ENCODE assay signal across 19 mouse cellular contexts in genomic region chr17:44653081-44653480, GRCm38 (mm10).
DNase-seq lines count a peak whose midpoint lies in the region; ATAC-seq lines count a peak whose summit lies in the region.
"Had no signal": no experiment of that assay in that cellular context is flagged by ENCODE, and none has a peak within 500 bp of the region (broad histone marks: within the 10 kb centered on the region; RNA-seq: fewer than 3 reads in every experiment).

No protein-coding gene starts in this region.

- H3K4me1 ChIP-seq in embryonic facial prominence, embryonic 10.5 days = peaks cover 7% of the 10 kb centered on the region
- H3K4me1 ChIP-seq: embryonic facial prominence, embryonic 15.5 days; lung, embryonic 15.5 days had no signal

- H3K36me3 ChIP-seq in embryonic facial prominence, embryonic 10.5 days (replicated peaks) = no peaks in the 10 kb centered on the region
- H3K36me3 ChIP-seq: embryonic facial prominence, embryonic 15.5 days; forebrain, embryonic 12.5 days; lung, embryonic 15.5 days; midbrain, embryonic 10.5 days had no signal

- H3K27me3 ChIP-seq in embryonic facial prominence, embryonic 10.5 days (replicated peaks; ENCODE audit: low read depth, poor library complexity, severe bottlenecking) = peaks cover 2% of the 10 kb centered on the region; the same call in 1 of the 2 replicates
- H3K27me3 ChIP-seq: embryonic facial prominence, embryonic 15.5 days; forebrain, embryonic 12.5 days had no signal

- intact Hi-C loops in left cerebral cortex, postnatal 10 days (cut with DNase I) = no loop called here

- H3K9me3 ChIP-seq in embryonic facial prominence, embryonic 10.5 days = no peaks in the 10 kb centered on the region
- H3K9me3 ChIP-seq: embryonic facial prominence, embryonic 15.5 days; forebrain, embryonic 12.5 days; lung, embryonic 15.5 days; midbrain, embryonic 10.5 days had no signal

- no peak overlapping the region for H3K4me3 ChIP-seq in embryonic facial prominence, embryonic 10.5 days
- H3K4me3 ChIP-seq: embryonic facial prominence, embryonic 15.5 days; forebrain, embryonic 12.5 days; lung, embryonic 15.5 days; midbrain, embryonic 10.5 days had no signal

- WGBS in embryonic facial prominence, embryonic 10.5 days = 92% methylated on average over 3 of the region's 3 CpGs

- peak; percentile 63 for ATAC-seq in monocyte, adult 5-6 weeks (replicated peaks; ENCODE audit: insufficient number of reproducible peaks, low FRiP score, low TSS enrichment, poor library complexity, severe bottlenecking)

- no peak overlapping the region for H3K27ac ChIP-seq in embryonic facial prominence, embryonic 10.5 days (replicated peaks)
- H3K27ac ChIP-seq: embryonic facial prominence, embryonic 15.5 days; forebrain, embryonic 12.5 days; lung, embryonic 15.5 days; midbrain, embryonic 10.5 days had no signal

- DNase-seq in adrenal gland, adult (ENCODE audit: inconsistent age in 2 of 2, low spot score in 1 of 2) = peak; percentile 33 to 85
- DNase-seq in adrenal gland, postnatal 4 days (ENCODE audit: low spot score in 2 of 2) = no peak
- DNase-seq in adipocyte (ENCODE audit: low spot score) = peak; percentile 80
- peak; percentile 49 for DNase-seq in fibroblast of lung, adult 2 months (ENCODE audit: low read depth)
- DNase-seq in heart, postnatal 4 days = no peak
- no peak for DNase-seq in left cerebral cortex, postnatal 10 days (ENCODE audit: extremely low spot score in 1 of 2, low spot score in 2 of 2)
- DNase-seq in embryonic facial prominence, embryonic 10.5 days (ENCODE audit: low spot score) = no peak
- DNase-seq: cerebellum, postnatal 10 days; gastrocnemius, postnatal 36 days; kidney, adult 8-10 months; kidney, postnatal 4 days; liver; right cerebral cortex, postnatal 4 days; thymus, postnatal 36 days had no signal

Comparison
In these comparisons a context has a peak if more than half of its experiments do, and no peak if none do; other contexts are left out.
1. DNase-seq: peak in adrenal gland, adult (2 of 2), adipocyte (single experiment) and fibroblast of lung, adult 2 months (single experiment); none in adrenal gland, postnatal 4 days (0 of 2), heart, postnatal 4 days (single experiment), left cerebral cortex, postnatal 10 days (0 of 2) and embryonic facial prominence, embryonic 10.5 days (single experiment).